Mouse (Mus musculus) gastrocnemius, adult 2 months (tissue): ENCODE measurements around the gene Mtx1. TPM values are rescaled to one million over a fixed set of nuclear protein-coding genes. Genes with fewer than 3 reads are reported as not detected.

Experiments used
- DNase-seq: peaks from one replicate; pipeline ENCODE4 v3.0.0; 2022
- H3K27ac ChIP-seq: fragments of 200-600 bp; 2 replicates; pipeline ENCODE4 v1.8.1; 2022; ENCODE audit warnings: mild to moderate bottlenecking
- H3K4me3 ChIP-seq: fragments of 200-600 bp; 2 replicates; pipeline ENCODE4 v1.8.1; 2022; ENCODE audit warnings: mild to moderate bottlenecking, moderate library complexity
- CTCF ChIP-seq: fragments of 200-600 bp; IDR thresholded peaks from 2 replicates; pipeline ENCODE4 v1.8.1; 2022; ENCODE audit warnings: antibody characterized with exemption, mild to moderate bottlenecking, moderate library complexity
- intact Hi-C: fragments of 180-260 bp; cut with DNase I; formaldehyde crosslinking; loops from one replicate; pipeline ENCODE4 v1.15.1; 2025
- total RNA-seq, 2 experiments: library from RNA; stranded (reverse); gene quantifications; 2 replicates each; pipeline ENCODE4 v1.2.3; 2021

Gene Mtx1
- total RNA-seq, 2 experiments from 2014 or later: 40.7 to 51.4 TPM

DNA sequence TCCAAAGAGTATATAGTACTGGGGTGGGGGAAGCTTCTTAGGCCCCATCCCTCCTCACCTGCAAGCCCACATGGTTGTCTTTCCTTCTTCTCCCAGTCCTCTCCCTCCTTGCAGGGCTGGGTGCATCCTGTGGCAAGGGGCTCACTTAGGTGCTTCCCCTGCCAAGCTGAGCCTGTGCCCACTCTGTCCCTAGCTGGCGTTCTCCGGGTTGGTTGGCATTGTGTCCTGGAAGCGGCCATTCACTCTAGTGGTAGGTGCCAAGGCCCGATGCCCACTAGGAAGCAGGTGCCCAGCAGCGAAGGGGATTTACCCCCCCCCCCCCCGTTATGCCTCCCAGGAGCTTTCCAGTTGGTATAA is 43.0 kb downstream of the Mtx1 start:
- Histone ChIP-seq H3K27ac (no peak overlapping the region), H3K4me3 (peak overlapping the region; percentile 92)
- intact Hi-C loops: no loop called here
- no peak for TF ChIP-seq CTCF
- no peak for DNase-seq

- DNase-seq: peak; percentile 89
- H3K27ac ChIP-seq: peak within 1 kb of the TSS; percentile 85
- intact Hi-C loops: no loop called here
- TF ChIP-seq CTCF: no peak
- peak within 1 kb of the TSS; percentile 92 for H3K4me3 ChIP-seq
Measured at GRCm38 (mm10) chr3:89183058-89183958, 43.6 kb downstream of the Mtx1 start, which contains the start of gene Fam189b. Gene Fam189b, plus strand, starts transcription at chr3:89183143.

GRCm38 (mm10) chr3:89182531-89183057 is 44.3 kb downstream of the Mtx1 start:
- Histone ChIP-seq H3K27ac (peak overlapping the region; percentile 85), H3K4me3 (peak overlapping the region; percentile 92)
- no peak for TF ChIP-seq CTCF
- intact Hi-C loops: no loop called here
- no peak for DNase-seq

DNA sequence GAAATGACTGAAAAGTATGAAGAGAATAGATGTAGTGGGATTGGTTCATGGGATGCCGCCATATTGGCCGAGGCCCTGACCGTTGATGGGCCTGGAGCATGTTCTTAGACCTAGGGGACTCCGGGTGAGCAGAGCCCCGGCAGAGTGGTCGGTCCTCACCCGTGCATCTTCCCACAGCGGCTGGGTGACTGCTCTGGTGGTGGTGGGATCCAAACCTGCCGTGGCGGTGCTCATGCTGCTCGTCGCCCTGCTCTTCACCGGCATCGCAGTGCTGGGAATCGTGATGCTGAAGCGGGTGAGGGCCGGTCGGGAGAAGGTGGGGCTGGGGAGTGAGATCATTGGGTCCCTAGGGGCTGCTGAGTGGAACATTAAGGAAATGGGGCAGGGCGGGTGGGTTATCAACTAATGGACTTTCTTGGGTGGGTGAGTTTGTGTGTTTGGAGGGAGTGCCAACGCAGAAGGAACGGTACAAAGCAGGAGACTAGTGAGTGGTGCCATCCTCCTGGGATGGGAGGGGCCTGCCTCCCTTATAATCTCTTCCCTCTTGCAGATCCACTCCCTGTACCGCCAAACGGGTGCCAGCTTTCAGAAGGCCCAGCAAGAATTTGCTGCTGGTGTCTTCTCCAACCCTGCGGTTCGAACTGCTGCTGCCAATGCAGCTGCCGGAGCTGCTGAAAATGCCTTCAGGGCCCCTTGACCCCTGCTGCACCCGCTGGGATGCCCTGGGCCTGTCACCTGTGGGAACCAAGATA is 45.0 kb downstream of the Mtx1 start:
- H3K4me3 ChIP-seq: no peak overlapping the region
- no peak overlapping the region for H3K27ac ChIP-seq
- DNase-seq: no peak
- intact Hi-C loops: no loop called here
- no peak for TF ChIP-seq CTCF

DNA sequence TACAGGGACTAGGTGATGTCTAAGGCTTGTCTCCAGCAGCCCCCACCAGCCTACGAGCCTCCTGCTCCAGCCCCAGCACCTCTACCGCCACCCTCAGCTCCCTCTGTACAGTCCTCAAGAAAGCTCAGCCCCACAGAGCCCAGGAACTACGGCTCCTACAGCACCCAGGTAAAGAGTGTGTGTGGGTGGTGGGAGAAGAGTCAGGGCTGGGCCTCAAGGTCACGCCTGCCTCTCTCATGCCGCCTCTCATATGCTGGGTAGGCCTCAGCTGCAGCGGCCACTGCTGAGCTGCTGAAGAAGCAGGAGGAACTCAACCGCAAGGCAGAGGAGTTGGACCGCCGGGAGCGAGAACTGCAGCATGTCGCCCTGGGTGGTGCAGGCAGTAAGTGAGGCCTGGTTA is 47.8 kb downstream of the Mtx1 start:
- DNase-seq: no peak
- Histone ChIP-seq H3K27ac (no peak overlapping the region), H3K4me3 (no peak overlapping the region)
- intact Hi-C loops: no loop called here
- TF ChIP-seq CTCF: no peak

DNA sequence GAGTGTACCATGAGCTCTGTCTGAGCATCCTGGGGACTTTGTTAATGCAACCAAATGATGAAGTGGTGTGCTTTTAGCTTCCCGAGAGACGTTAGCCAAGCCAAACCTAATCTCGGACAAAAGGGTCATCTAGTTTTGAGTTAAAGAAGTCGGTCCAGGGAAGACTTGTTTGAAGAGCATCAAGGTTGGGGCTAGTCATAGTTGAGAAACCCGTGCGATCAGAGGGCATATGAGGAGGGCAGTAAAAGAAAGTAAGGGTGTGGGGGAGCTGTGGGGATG is 48.8 kb downstream of the Mtx1 start:
- TF ChIP-seq CTCF: no peak
- no peak for DNase-seq
- Histone ChIP-seq H3K4me3 (peak overlapping the region; percentile 83), H3K27ac (peak overlapping the region; percentile 91)
- intact Hi-C loops: no loop called here

GRCm38 (mm10) chr3:89177242-89178106 is 49.4 kb downstream of the Mtx1 start, which contains the start of gene Scamp3:
Gene Scamp3, plus strand, starts transcription at chr3:89177473.
- Histone ChIP-seq H3K4me3 (peak within 1 kb of the TSS; percentile 83), H3K27ac (peak within 1 kb of the TSS; percentile 91)
- TF ChIP-seq CTCF: no peak
- intact Hi-C loops: no loop called here
- peak; percentile 90 for DNase-seq

DNA sequence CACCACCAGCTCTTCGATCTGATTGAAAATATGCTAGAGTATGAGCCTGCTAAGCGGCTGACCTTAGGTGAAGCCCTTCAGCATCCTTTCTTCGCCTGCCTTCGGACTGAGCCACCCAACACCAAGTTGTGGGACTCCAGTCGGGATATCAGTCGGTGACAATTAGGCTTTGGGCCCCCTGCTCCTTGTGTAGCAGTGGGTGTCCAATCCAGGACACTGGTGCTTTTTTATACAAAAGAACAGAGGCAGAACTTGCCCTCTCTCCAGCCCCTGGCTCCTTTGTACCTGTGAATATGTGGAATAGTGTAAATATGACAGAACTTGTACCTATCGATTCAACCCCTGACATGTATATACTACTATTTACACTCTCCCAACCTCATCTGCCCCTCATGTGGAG is 50.5 kb downstream of the Mtx1 start:
- Histone ChIP-seq H3K4me3 (no peak overlapping the region), H3K27ac (no peak overlapping the region)
- intact Hi-C loops: no loop called here
- DNase-seq: no peak
- no peak for TF ChIP-seq CTCF

DNA sequence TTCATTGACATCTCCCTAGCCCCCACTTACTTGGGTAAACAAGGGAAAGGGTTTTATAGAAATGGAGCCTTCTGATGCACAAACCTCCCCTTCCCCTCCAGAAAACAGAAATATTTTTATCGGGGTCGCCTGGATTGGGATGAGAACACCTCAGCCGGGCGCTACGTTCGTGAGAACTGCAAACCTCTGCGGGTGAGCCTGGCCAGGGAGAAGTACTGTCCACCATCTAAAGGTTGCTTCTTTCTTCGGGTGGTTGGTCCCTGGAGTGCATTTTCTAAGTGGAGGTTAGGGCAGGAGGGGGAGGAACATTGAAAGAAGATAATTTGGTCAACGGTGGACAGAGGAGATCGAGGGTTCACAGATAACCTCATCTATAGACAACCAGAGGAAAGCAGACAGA is 51.3 kb downstream of the Mtx1 start:
- intact Hi-C loops: no loop called here
- H3K27ac ChIP-seq: no peak overlapping the region
- no peak for DNase-seq
- no peak overlapping the region for H3K4me3 ChIP-seq
- TF ChIP-seq CTCF: no peak

DNA sequence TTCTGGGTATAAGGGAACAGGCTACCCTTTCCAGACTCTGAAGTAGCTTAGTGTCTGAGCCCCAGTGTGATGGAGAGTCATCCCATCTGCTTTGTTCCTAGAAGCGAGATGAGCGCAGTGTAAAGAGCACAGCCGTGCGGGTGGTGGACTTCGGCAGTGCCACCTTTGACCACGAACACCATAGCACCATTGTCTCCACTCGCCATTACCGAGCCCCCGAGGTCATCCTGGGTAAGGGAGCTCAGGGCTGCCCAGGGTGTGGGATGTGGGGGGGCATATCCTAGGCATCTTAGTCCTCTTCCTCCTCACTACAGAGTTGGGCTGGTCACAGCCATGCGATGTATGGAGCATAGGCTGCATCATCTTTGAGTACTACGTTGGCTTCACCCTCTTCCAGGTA is 52.0 kb downstream of the Mtx1 start:
- intact Hi-C loops: no loop called here
- no peak for TF ChIP-seq CTCF

DNA sequence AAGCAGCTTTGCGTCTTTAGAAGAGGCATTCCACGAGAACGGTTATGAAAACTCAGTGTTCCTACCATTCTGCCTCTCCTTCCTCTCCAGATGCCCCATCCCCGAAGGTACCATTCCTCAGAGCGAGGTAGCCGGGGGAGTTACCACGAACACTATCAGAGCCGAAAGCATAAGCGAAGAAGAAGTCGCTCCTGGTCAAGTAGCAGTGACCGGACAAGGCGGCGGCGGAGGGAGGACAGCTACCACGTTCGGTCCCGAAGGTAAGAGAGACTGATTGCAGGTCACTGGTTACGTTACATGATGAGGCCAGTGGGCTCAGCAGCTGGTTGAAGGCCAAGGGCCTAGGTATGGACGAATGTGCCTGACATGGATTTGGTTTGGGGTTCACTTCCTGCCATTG is 59.9 kb downstream of the Mtx1 start:
- H3K27ac ChIP-seq: no peak overlapping the region
- DNase-seq: no peak
- no peak overlapping the region for H3K4me3 ChIP-seq
- no peak for TF ChIP-seq CTCF
- intact Hi-C loops: loop anchor here (10.0 kb wide), 1 partner anchor 48 kb away; the partner anchor contains the start of gene Thbs3

More for the DNA sequence above, 52.0 kb downstream of the Mtx1 start:
- no peak overlapping the region for H3K4me3 ChIP-seq
- DNase-seq: no peak
- no peak overlapping the region for H3K27ac ChIP-seq

DNA sequence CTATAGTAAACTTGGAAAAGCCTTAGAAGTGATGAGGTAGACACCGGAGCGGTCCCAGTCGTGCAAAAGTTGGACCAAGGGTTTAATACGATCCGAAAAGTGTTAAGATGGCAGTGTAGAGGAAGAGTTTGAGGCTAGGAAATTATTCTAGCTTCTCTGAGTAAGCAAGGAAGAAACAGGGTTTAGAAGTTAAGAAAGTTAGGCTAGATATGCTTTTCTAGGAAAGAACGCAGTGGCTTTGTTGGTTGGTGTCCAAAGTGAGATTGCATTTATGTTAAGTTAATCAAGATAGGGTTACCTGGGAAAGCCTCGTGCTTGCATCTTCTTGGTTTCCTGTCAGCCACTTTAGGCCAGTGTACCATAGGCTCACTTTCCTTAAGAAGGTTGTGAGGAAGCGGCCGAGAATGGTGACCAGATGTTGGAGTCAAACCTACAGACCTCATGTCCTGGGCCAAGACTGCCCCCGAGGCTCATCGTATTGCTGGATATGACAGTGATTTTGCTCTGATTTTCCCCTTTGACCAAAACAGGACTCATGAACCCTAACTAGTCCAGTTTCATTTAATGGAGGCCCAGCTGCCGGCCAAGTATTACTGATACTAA is 61.5 kb downstream of the Mtx1 start:
- H3K27ac ChIP-seq: peak overlapping the region; percentile 97
- DNase-seq: no peak
- intact Hi-C loops: loop anchor here (10.0 kb wide), 1 partner anchor 49 kb away; the partner anchor contains the start of gene Thbs3
- no peak for TF ChIP-seq CTCF
- H3K4me3 ChIP-seq: peak overlapping the region; percentile 90
